Mouse (Mus musculus) retina, postnatal 7 days (tissue): Measurements from ENCODE around the gene Hist1h3f.
"Not testable (repeated sequence)": the region's sequence is repeated elsewhere in the genome, so short reads cannot be mapped to it uniquely, and the experiment has no call there.

ENCODE experiments used
- DNase-seq: peaks from one replicate; pipeline ENCODE4 v3.0.0-alpha.2; 2012; ENCODE audit warnings: low read depth, low spot score

The Hist1h3f gene

GRCm38 (mm10) chr13:23537006-23537710, 6.7 kb upstream of the Hist1h3f start:
- DNase-seq: no peak

- DNase-seq: no peak
These were observed 5.6 kb upstream of the Hist1h3f start for GRCm38 (mm10) chr13:23538249-23538648.

GRCm38 (mm10) chr13:23539821-23540220, 4.0 kb upstream of the Hist1h3f start:
- not testable (repeated sequence) for DNase-seq

GRCm38 (mm10) chr13:23541497-23541896, 2.4 kb upstream of the Hist1h3f start:
- no peak for DNase-seq

- DNase-seq: not testable (repeated sequence)
These were observed 1.4 kb upstream of the Hist1h3f start for GRCm38 (mm10) chr13:23542225-23542980.

GRCm38 (mm10) chr13:23542999-23543607, 749 bp upstream of the Hist1h3f start, which contains the start of gene Hist1h2bh:
Gene Hist1h2bh (minus strand): TSS chr13:23543392.
- not testable (repeated sequence) for DNase-seq

GRCm38 (mm10) chr13:23544787-23545120, 902 bp downstream of the Hist1h3f start:
- not testable (repeated sequence) for DNase-seq

GRCm38 (mm10) chr13:23546694-23547093, 2.8 kb downstream of the Hist1h3f start:
- DNase-seq: no peak

GRCm38 (mm10) chr13:23550761-23551145, 6.9 kb downstream of the Hist1h3f start:
- no peak for DNase-seq

GRCm38 (mm10) chr13:23551146-23551834, 7.4 kb downstream of the Hist1h3f start, which contains the start of gene Hist1h4f:
Gene Hist1h4f (minus strand): TSS chr13:23551648.
- peak; percentile 82 for DNase-seq

- DNase-seq: no peak
These were observed 8.4 kb downstream of the Hist1h3f start for GRCm38 (mm10) chr13:23551931-23552914.

GRCm38 (mm10) chr13:23552962-23553361, 9.1 kb downstream of the Hist1h3f start, which contains the start of gene Hist1h1d:
Gene Hist1h1d (plus strand): TSS chr13:23553262.
- no peak for DNase-seq

- no peak for DNase-seq
These were observed 10.5 kb downstream of the Hist1h3f start for GRCm38 (mm10) chr13:23554393-23554792.

GRCm38 (mm10) chr13:23554925-23555838, 11.3 kb downstream of the Hist1h3f start:
- no peak for DNase-seq

GRCm38 (mm10) chr13:23555839-23556416, 12.1 kb downstream of the Hist1h3f start:
- no peak for DNase-seq

GRCm38 (mm10) chr13:23556906-23557305, 13.1 kb downstream of the Hist1h3f start:
- no peak for DNase-seq

GRCm38 (mm10) chr13:23560699-23561098, 16.8 kb downstream of the Hist1h3f start:
- not testable (repeated sequence) for DNase-seq

- DNase-seq: not testable (repeated sequence)
These were observed 17.7 kb downstream of the Hist1h3f start for GRCm38 (mm10) chr13:23561531-23561882.
